Mouse (Mus musculus) adrenal gland, postnatal 4 days (tissue): ENCODE data around the gene Otop3. TPM values are rescaled to one million over a fixed set of nuclear protein-coding genes. Genes with fewer than 3 reads are reported as not detected.

Experiments used
- DNase-seq, 2 experiments: peaks; one replicate each; pipeline ENCODE4 v3.0.0; 2021 to 2022; ENCODE audit warnings: low spot score in 2 of 2, mixed read lengths in 2 of 2
- total RNA-seq, 2 experiments: library from RNA; stranded (reverse); gene quantifications; 2 replicates each; pipeline ENCODE4 v1.2.3; 2021

The Otop3 gene
- total RNA-seq, 2 experiments from 2014 or later, result 0.17 to 0.20 TPM

GRCm38 (mm10) chr11:115391358-115391757, 56.8 kb downstream of the Otop3 start:
- no peak for DNase-seq

GRCm38 (mm10) chr11:115393721-115394325, 59.3 kb downstream of the Otop3 start:
- no peak for DNase-seq

Other genes starting within 250 kb of the Otop3 start
- gene Rab37, start 243.3 kb upstream of the Otop3 start, total RNA-seq, result 1 to 10 TPM; 2.1 to 2.5 TPM
- gene Cd300lf, start 200.7 kb upstream of the Otop3 start, total RNA-seq, result 1 to 10 TPM; 2.0 to 2.2 TPM
- gene Slc9a3r1, start 171.4 kb upstream of the Otop3 start, total RNA-seq, result 10 to 100 TPM; 28.9 to 37.6 TPM
- 10 to 100 TPM; 11.9 to 12.0 TPM for gene Tmem104, start 147.2 kb upstream of the Otop3 start, total RNA-seq
- gene Nat9, start 146.9 kb upstream of the Otop3 start, total RNA-seq, result 10 to 100 TPM; 21.6 to 22.1 TPM
- gene Grin2c, start 67.5 kb upstream of the Otop3 start, total RNA-seq, result 1 to 10 TPM; 1.8 to 2.0 TPM
- gene Fdxr, start 57.7 kb upstream of the Otop3 start, total RNA-seq, result 100 to 1,000 TPM; 608 to 629 TPM
- gene Fads6, start 37.1 kb upstream of the Otop3 start, total RNA-seq, result 10 to 100 TPM; 26.0 to 31.3 TPM
- not detected for gene Otop2, start 27.6 kb upstream of the Otop3 start, total RNA-seq
- under 1 TPM; 0.73 to 0.84 TPM for gene Ush1g, start 12.7 kb upstream of the Otop3 start, total RNA-seq
- gene Hid1, start 33.0 kb downstream of the Otop3 start, total RNA-seq, result 10 to 100 TPM; 29.0 to 34.2 TPM
- gene Cdr2l, start 47.2 kb downstream of the Otop3 start, total RNA-seq, result 10 to 100 TPM; 44.3 to 47.4 TPM
- gene Mrpl58, start 69.0 kb downstream of the Otop3 start, total RNA-seq, result 100 to 1,000 TPM; 150 to 158 TPM
- 100 to 1,000 TPM; 503 to 527 TPM for gene Atp5h, start 85.2 kb downstream of the Otop3 start, total RNA-seq
- 10 to 100 TPM; 56.7 to 61.6 TPM for gene Kctd2, start 85.4 kb downstream of the Otop3 start, total RNA-seq
- not detected for gene Trim80, start 105.8 kb downstream of the Otop3 start, total RNA-seq
- gene Slc16a5, start 127.7 kb downstream of the Otop3 start, total RNA-seq, result 1 to 10 TPM in 1 of 2 experiments, under 1 TPM in 1; 0.51 to 3.6 TPM
- gene Armc7, start 140.9 kb downstream of the Otop3 start, total RNA-seq, result 1 to 10 TPM; 7.6 to 8.5 TPM
- gene Nt5c, start 157.1 kb downstream of the Otop3 start, total RNA-seq, result 100 to 1,000 TPM in 1 of 2 experiments, 10 to 100 TPM in 1; 91.6 to 113 TPM
- gene Jpt1, start 179.7 kb downstream of the Otop3 start, total RNA-seq, result 100 to 1,000 TPM; 149 to 164 TPM
- gene Sumo2, start 201.5 kb downstream of the Otop3 start, total RNA-seq, result 100 to 1,000 TPM; 361 to 374 TPM
- gene Nup85, start 229.7 kb downstream of the Otop3 start, total RNA-seq, result 10 to 100 TPM; 68.9 to 73.6 TPM